Mouse (Mus musculus) embryo, embryonic 9.5 days (tissue): Measurements from ENCODE around the gene Klf3.
"Not testable (repeated sequence)": the region's sequence is repeated elsewhere in the genome, so short reads cannot be mapped to it uniquely, and the experiment has no call there.

ENCODE experiments used
- DNase-seq: peaks from one replicate; pipeline ENCODE4 v3.0.0-alpha.2; 2017; ENCODE audit errors: extremely low spot score

Gene Klf3

GRCm38 (mm10) chr5:64878027-64878425, 74.8 kb downstream of the Klf3 start:
- DNase-seq, result peak; percentile 85

DNA sequence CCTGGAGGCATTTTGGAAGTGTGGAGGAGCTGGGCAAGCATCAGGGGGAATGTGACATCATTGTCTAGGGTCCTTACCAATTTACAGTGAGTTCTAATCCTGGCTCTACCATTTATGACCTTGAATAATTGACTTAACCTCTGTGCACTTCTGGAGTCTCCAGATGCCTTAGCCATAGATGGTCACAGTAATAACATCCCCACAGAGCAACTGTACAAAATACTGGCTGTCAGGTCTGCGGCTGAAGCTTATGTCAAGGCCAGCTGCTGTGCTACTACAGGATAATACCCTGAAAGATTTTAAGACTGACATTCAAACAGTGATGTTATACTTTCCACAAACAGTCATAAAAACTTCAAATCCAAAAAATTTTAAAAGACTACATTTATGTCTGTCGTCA, 75.3 kb downstream of the Klf3 start:
- no peak for DNase-seq

DNA sequence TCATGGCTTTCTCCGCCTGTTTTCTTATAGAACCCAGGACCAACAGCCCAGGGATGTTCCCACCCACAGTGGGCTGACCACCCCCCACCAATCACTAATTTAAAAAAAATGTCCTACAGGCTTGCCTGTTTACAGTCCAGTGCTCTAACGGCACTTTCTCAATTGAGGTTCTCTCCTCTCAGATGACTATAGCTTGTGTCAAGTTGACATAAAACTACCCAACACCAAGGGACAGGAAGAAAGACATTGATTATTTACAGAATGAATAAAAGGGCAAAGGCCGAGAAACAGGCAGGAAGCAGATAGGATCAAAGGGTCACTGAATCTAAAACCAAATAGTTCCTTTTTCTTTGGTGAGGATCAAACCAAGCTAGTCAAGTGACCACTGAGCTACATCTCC, 76.1 kb downstream of the Klf3 start:
- DNase-seq, result peak; percentile 22

DNA sequence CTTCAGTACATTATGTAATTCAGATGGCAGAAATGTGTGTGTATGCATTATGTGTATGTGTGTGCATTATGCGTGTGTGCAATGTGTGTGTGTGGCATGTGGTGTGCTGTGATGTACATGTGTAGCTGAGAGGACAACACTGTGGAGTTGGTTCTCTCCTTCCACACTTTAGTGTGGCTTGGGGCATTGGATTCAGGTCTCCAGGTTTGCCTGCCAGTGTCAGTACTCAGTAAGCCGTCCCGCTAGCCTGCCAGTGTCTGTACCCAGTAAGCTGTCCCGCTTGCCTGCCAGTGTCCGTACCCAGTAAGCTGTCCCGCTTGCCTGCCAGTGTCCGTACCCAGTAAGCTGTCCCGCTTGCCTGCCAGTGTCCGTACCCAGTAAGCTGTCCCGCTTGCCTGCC, 78.4 kb downstream of the Klf3 start:
- DNase-seq, result not testable (repeated sequence)

DNA sequence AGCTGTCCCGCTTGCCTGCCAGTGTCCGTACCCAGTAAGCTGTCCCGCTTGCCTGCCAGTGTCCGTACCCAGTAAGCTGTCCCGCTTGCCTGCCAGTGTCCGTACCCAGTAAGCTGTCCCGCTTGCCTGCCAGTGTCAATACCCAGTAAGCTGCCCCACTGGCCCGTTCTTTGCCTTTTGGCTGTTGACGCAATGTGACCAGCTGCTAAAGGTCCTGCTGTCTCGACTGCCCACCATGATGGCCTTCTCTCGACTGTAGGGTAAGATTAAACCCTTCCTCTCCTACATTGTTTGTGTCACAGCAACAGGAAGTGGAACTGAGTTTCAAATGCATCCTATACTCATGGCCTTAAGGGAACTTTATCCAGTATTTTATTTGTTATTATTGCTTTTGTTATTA, 78.8 kb downstream of the Klf3 start:
- DNase-seq, result not testable (repeated sequence)
